Mouse (Mus musculus) hindbrain, embryonic 10.5 days (tissue): Measurements from ENCODE around the gene Pld1. TPM values are rescaled to one million over a fixed set of nuclear protein-coding genes. Genes with fewer than 3 reads are reported as not detected.

Experiments used
- DNase-seq: peaks from one replicate; pipeline ENCODE4 v3.0.0-alpha.2; 2017; ENCODE audit warnings: low spot score
- H3K27ac ChIP-seq: fragments of 300-500 bp; sonication (generic); 2 replicates; pipeline ENCODE4 v1.5.1; 2016; ENCODE audit warnings: mild to moderate bottlenecking, moderate library complexity
- H3K27me3 ChIP-seq: fragments of 300-500 bp; sonication (generic); 2 replicates; pipeline ENCODE4 v1.6.1; 2016; ENCODE audit warnings: mild to moderate bottlenecking; ENCODE audit not compliant: poor library complexity, insufficient read depth, severe bottlenecking
- H3K36me3 ChIP-seq: fragments of 300-500 bp; sonication (generic); 2 replicates; pipeline ENCODE4 v1.6.1; 2016; ENCODE audit warnings: mild to moderate bottlenecking, moderate library complexity
- H3K4me1 ChIP-seq: fragments of 300-500 bp; sonication (generic); replicated peaks from 2 replicates; pipeline ENCODE4 v1.6.1; 2016; ENCODE audit warnings: mild to moderate bottlenecking
- H3K4me3 ChIP-seq: fragments of 300-500 bp; sonication (generic); 2 replicates; pipeline ENCODE4 v1.5.1; 2016; ENCODE audit warnings: mild to moderate bottlenecking, moderate library complexity
- H3K9me3 ChIP-seq: fragments of 300-500 bp; sonication (generic); 2 replicates; pipeline ENCODE4 v1.6.1; 2016; ENCODE audit warnings: mild to moderate bottlenecking, moderate library complexity
- whole genome bisulfite sequencing: fragments of 180-500 bp; shearing (Covaris S2); methylation state at CpG from one replicate; pipeline ENCODE4 v1.1.7; 2016; 5-methylcytosine and 5-hydroxymethylcytosine counted together
- polyA plus RNA-seq: library from polyadenylated mRNA; unstranded; fragments of >200 nt; fragmentation: Nextera tagmentation; extraction: Ambion mirVana; gene quantifications from 2 replicates; pipeline ENCODE4 v1.2.1, GENCODE M21; 2016

Gene Pld1
- polyA plus RNA-seq, 1 experiment from 2014 or later, result 3.2 TPM

- H3K36me3 ChIP-seq, result no peaks in the 10 kb centered on the region
- no peaks in the 10 kb centered on the region for H3K4me1 ChIP-seq
- no peak overlapping the region for H3K27ac ChIP-seq
- no peak for DNase-seq
- H3K27me3 ChIP-seq, result no peaks in the 10 kb centered on the region
- WGBS, result 92% methylated on average over 2 of the region's 2 CpGs
- no peaks in the 10 kb centered on the region for H3K9me3 ChIP-seq
- no peak overlapping the region for H3K4me3 ChIP-seq
Measured at GRCm38 (mm10) chr3:27950726-27951125, 12.2 kb downstream of the Pld1 start.

- DNase-seq, result no peak
- no peaks in the 10 kb centered on the region for H3K9me3 ChIP-seq
- no peaks in the 10 kb centered on the region for H3K36me3 ChIP-seq
- no peaks in the 10 kb centered on the region for H3K27me3 ChIP-seq
- no peak overlapping the region for H3K4me3 ChIP-seq
- H3K4me1 ChIP-seq, result no peaks in the 10 kb centered on the region
- H3K27ac ChIP-seq, result no peak overlapping the region
- 92% methylated on average over 4 of the region's 4 CpGs for WGBS
Measured at GRCm38 (mm10) chr3:27951721-27952120, 13.2 kb downstream of the Pld1 start.

DNA sequence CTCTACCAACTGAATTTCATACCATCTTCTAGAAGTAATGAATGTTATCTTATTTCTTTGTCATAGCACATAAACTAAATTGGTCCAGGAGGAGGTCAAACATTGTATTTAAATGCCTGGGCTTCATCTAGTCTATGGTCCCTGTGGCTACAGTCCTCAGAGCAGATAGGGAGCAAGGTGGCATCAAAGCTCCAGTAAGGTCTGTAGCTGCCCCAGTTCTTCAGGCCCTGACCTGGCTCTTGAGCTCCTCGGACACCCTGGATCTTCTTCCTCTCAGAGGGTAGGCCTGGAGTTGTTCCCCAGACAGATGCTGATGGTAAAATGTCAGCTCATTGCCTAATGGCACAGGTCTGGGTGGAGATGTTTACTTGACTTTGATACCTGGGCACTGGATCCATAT is 17.5 kb downstream of the Pld1 start:
- H3K27ac ChIP-seq, result no peak overlapping the region
- H3K4me3 ChIP-seq, result no peak overlapping the region
- no peaks in the 10 kb centered on the region for H3K9me3 ChIP-seq
- WGBS, result 85% methylated on average over 1 of the region's 1 CpGs
- no peaks in the 10 kb centered on the region for H3K27me3 ChIP-seq
- no peaks in the 10 kb centered on the region for H3K36me3 ChIP-seq
- no peak for DNase-seq
- H3K4me1 ChIP-seq, result no peaks in the 10 kb centered on the region

DNA sequence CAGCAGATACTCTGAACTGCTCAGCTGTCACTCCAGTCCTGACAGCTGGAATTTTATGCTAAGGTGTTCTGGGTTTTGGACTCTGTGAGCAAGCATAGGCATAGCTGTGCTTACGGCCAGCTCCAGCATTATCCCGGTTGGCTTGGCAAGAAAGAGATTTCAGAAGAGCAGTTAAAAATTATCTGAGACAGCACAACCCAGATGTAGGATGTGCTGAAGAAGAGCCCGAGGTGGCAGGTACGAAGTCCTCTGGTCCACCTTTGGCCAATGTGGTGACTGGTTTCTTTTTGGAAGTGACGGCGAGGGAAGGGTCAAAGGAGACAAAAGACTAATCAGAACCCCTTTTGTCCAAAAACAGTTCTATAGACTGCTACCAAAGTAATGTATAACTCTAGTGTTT is 20.7 kb downstream of the Pld1 start:
- H3K4me1 ChIP-seq, result peaks cover 12% of the 10 kb centered on the region
- H3K27me3 ChIP-seq, result no peaks in the 10 kb centered on the region
- no peaks in the 10 kb centered on the region for H3K9me3 ChIP-seq
- no peak for DNase-seq
- no peak overlapping the region for H3K4me3 ChIP-seq
- H3K27ac ChIP-seq, result no peak overlapping the region
- H3K36me3 ChIP-seq, result no peaks in the 10 kb centered on the region
- 92% methylated on average over 6 of the region's 6 CpGs for WGBS

- H3K4me1 ChIP-seq, result peaks cover 21% of the 10 kb centered on the region
- H3K9me3 ChIP-seq, result no peaks in the 10 kb centered on the region
- no peaks in the 10 kb centered on the region for H3K27me3 ChIP-seq
- no peak overlapping the region for H3K4me3 ChIP-seq
- no peak for DNase-seq
- no peaks in the 10 kb centered on the region for H3K36me3 ChIP-seq
- no peak overlapping the region for H3K27ac ChIP-seq
- WGBS, result 94% methylated on average over 3 of the region's 3 CpGs
Measured at GRCm38 (mm10) chr3:27961162-27961561, 22.7 kb downstream of the Pld1 start.

GRCm38 (mm10) chr3:27963795-27964201 is 25.3 kb downstream of the Pld1 start:
- Histone ChIP-seq H3K27ac (peak overlapping the region; percentile 70), H3K27me3 (no peaks in the 10 kb centered on the region), H3K36me3 (no peaks in the 10 kb centered on the region), H3K4me3 (no peak overlapping the region), H3K9me3 (no peaks in the 10 kb centered on the region), H3K4me1 (peaks cover 21% of the 10 kb centered on the region)
- WGBS, result 16% methylated on average over 6 of the region's 6 CpGs
- peak; percentile 59 for DNase-seq

DNA sequence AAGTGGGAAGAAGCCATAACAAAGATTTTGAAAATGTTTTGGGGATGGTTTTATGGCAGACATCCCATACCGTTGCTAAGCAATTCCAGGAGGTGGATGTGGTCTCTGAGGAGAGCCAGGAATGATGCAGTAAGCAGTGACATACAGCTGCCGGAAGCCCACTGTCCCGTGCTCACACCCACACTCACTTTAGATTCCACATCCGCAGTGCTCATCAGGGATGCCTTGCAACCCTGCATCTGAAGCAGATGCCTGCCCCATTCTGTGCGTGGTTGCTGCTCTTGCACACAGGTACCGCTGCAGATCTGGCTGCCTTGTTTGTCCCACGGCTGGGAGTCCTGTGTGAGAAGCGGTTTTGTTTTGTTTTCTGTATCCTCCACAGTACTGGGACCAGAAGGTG is 30.2 kb downstream of the Pld1 start:
- DNase-seq, result no peak
- WGBS, result 84% methylated on average over 8 of the region's 8 CpGs

DNA sequence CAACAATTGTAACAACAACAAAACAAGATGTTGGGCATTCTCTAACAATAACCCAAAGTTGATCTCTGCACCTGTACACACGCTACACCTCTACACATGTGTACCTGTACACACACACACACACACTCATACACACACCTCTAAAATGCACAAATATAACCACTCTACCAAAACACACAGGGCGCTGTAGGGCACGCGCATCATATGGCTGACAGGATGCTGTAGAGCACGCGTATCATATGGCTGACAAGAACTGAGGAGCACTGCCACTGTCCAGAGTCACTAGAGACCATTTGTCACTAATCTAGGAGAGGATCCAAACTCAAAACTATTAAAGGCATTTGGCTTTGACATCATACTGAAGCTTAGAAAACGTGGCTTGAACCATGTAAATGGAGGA is 35.4 kb downstream of the Pld1 start:
- 90% methylated on average over 7 of the region's 7 CpGs for WGBS
- Histone ChIP-seq H3K9me3 (no peaks in the 10 kb centered on the region), H3K4me3 (no peak overlapping the region), H3K27me3 (no peaks in the 10 kb centered on the region), H3K4me1 (peaks cover 15% of the 10 kb centered on the region; the same call in 1 of the 2 replicates), H3K36me3 (no peaks in the 10 kb centered on the region), H3K27ac (no peak overlapping the region)
- no peak for DNase-seq

More for the DNA sequence above, 30.2 kb downstream of the Pld1 start:
- Histone ChIP-seq H3K27ac (no peak overlapping the region), H3K9me3 (no peaks in the 10 kb centered on the region), H3K4me1 (peaks cover 14% of the 10 kb centered on the region), H3K27me3 (no peaks in the 10 kb centered on the region), H3K4me3 (no peak overlapping the region), H3K36me3 (no peaks in the 10 kb centered on the region)

GRCm38 (mm10) chr3:27974981-27975380 is 36.5 kb downstream of the Pld1 start:
- Histone ChIP-seq H3K4me3 (no peak overlapping the region), H3K4me1 (peaks cover 15% of the 10 kb centered on the region; the same call in 1 of the 2 replicates), H3K36me3 (no peaks in the 10 kb centered on the region), H3K27me3 (no peaks in the 10 kb centered on the region), H3K9me3 (no peaks in the 10 kb centered on the region), H3K27ac (no peak overlapping the region)
- DNase-seq, result no peak
- WGBS, result 93% methylated on average over 3 of the region's 3 CpGs

DNA sequence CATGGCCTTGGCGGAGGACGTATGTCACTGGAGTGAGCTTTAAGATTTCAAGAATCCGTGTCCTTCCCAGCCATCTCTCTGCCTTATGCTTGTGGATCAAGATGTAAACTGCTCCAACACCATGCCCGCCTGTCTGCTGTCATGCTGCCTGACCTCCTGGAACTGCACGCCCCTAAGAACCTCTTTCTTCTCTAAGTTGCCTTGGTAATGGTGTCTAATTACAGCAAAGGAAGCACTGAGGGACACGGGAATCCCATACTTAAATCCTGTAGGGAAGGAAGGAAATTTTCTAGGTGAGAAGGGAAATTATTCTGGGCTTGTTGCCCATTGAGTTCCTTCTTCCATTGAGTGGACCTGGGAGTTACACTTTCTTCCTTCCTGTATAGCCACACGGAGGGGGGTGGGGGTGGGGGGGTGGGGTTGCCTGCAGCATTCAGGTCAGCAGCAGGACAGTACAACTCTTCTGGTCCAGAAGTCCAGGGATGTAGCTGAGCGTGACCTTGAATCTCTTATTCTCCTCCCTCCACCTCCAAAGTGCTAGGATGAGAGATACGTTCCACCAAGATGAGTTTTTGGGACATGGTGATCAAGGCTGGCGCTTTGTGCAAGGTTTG is 38.5 kb downstream of the Pld1 start:
- Histone ChIP-seq H3K9me3 (no peaks in the 10 kb centered on the region), H3K27ac (no peak overlapping the region), H3K4me1 (peaks cover 15% of the 10 kb centered on the region; the same call in 1 of the 2 replicates), H3K27me3 (no peaks in the 10 kb centered on the region), H3K36me3 (no peaks in the 10 kb centered on the region), H3K4me3 (no peak overlapping the region)
- WGBS, result 77% methylated on average over 10 of the region's 10 CpGs
- DNase-seq, result no peak

- peaks cover 15% of the 10 kb centered on the region; the same call in 1 of the 2 replicates for H3K4me1 ChIP-seq
- no peaks in the 10 kb centered on the region for H3K36me3 ChIP-seq
- WGBS, result 63% methylated on average over 9 of the region's 9 CpGs
- H3K27me3 ChIP-seq, result no peaks in the 10 kb centered on the region
- no peaks in the 10 kb centered on the region for H3K9me3 ChIP-seq
- no peak for DNase-seq
- H3K27ac ChIP-seq, result no peak overlapping the region
- H3K4me3 ChIP-seq, result no peak overlapping the region
Measured at GRCm38 (mm10) chr3:27978030-27978723, 39.7 kb downstream of the Pld1 start.

DNA sequence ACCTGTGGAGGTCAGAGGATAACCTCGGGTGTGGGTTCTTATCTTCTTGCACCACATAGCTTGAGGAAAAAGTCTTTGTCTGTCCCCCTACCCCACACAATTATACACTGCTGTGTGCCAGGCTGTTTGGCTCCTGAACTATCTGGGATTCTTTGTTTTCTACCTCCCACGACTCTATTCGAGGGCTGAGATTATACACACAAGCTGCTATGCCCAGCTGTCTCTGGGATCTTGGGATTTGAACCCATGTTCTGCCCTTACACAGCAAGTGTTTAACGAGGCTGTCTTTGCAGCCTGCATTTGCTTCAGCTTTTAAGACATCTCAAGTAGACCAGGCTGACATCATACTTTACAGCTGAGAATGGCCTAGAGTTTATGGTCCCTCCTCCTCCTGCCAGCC is 43.1 kb downstream of the Pld1 start:
- H3K27ac ChIP-seq, result no peak overlapping the region
- 85% methylated on average over 4 of the region's 4 CpGs for WGBS

DNA sequence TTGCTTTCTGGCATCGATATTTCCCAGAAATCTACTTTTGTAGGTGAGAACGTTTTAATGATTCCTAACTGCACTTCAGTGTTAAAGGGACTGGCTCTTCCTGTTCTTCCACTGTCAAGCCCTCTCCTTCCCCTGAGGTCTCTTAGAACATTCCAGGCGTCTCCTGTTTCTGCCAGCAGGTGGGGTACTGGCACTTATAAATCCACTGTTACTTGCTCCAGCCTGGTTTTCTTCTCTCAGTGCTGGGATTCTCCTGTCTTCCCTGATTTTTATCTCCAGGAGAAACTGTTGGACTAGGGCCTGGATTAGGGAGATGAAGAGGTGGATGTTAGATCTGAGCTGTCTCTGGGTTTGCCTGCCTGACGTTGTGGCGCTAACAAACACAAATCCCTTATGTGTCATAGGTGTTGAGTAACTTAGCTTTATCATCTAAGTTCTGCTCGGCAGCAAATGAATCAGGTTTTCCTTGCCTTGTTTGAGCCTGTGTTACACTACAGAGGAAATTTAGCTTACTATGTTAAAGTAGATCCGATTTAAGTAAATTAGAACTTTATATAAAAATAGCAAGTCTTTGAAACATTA is 44.0 kb downstream of the Pld1 start:
- Histone ChIP-seq H3K36me3 (no peaks in the 10 kb centered on the region), H3K4me1 (peaks cover 18% of the 10 kb centered on the region), H3K27me3 (no peaks in the 10 kb centered on the region), H3K4me3 (no peak overlapping the region), H3K27ac (no peak overlapping the region), H3K9me3 (no peaks in the 10 kb centered on the region)
- WGBS, result 43% methylated on average over 7 of the region's 7 CpGs
- peak; percentile 65 for DNase-seq

More for the DNA sequence above, 43.1 kb downstream of the Pld1 start:
- Histone ChIP-seq H3K4me3 (no peak overlapping the region), H3K4me1 (peaks cover 24% of the 10 kb centered on the region), H3K36me3 (no peaks in the 10 kb centered on the region), H3K9me3 (no peaks in the 10 kb centered on the region), H3K27me3 (no peaks in the 10 kb centered on the region)
- no peak for DNase-seq
